Mouse (Mus musculus): ENCODE results near the gene Sorbs1. TPM values are rescaled to one million over a fixed set of nuclear protein-coding genes. Genes with fewer than 3 reads are reported as not detected.
A peak's percentile ranks its signal among the peaks of the same experiment; 100 is the strongest.

Sorbs1 gene
- polyA plus RNA-seq, 1 experiment from 2014 or later = 97.2 TPM

DNA sequence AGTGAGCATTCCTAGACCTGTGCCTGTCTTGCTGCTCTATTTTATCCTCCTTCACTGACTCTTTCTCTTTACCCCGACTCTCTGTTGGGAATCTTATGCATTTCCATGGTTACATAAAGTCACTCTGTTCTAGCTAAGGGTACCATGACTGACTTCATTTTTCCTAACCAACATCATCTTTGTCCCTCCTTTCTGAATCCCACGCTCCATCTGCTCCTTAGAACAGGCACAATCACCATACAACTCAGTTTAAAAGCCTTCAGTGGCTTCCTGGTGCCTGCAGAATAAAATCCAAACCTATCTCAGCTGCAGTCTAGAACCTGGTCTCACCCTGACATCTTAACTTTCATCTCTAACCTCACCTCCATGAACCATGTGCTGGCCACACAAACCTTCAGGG, 215.0 kb downstream of the Sorbs1 start:
- Histone ChIP-seq H3K27ac (ENCODE audit: low read depth, low read length) (no peak overlapping the region), H3K4me2 (replicated peaks; ENCODE audit: low read depth, low read length) (no peak overlapping the region), H3K36me3 (ENCODE audit: control insufficient read depth, insufficient read depth, low read length) (no peaks in the 10 kb centered on the region), H3K9me3 (ENCODE audit: control insufficient read depth, low read length) (no peaks in the 10 kb centered on the region), H3K9ac (ENCODE audit: low read depth, low read length) (no peak overlapping the region), H3K4me3 (ENCODE audit: low read depth, low read length) (no peak overlapping the region), H3K4me1 (replicated peaks; ENCODE audit: control insufficient read depth, insufficient read depth, low read length) (no peaks in the 10 kb centered on the region), H3K27me3 (ENCODE audit: control insufficient read depth, insufficient read depth, low read length) (no peaks in the 10 kb centered on the region)
- WGBS = 79% methylated on average over 2 of the region's 2 CpGs
- ATAC-seq (ENCODE audit: low FRiP score) = no peak
- no peak for DNase-seq (ENCODE audit: low spot score)

GRCm38 (mm10) chr19:40297798-40298144, 215.8 kb downstream of the Sorbs1 start:
- DNase-seq (ENCODE audit: low spot score) (no peak), ATAC-seq (ENCODE audit: low FRiP score) (no peak)
- WGBS = 76% methylated on average over 4 of the region's 4 CpGs
- H3K9me3 ChIP-seq (ENCODE audit: control insufficient read depth, low read length) = no peaks in the 10 kb centered on the region
- H3K4me1 ChIP-seq (replicated peaks; ENCODE audit: control insufficient read depth, insufficient read depth, low read length) = no peaks in the 10 kb centered on the region
- no peak overlapping the region for H3K4me2 ChIP-seq (replicated peaks; ENCODE audit: low read depth, low read length)
- H3K27ac ChIP-seq (ENCODE audit: low read depth, low read length) = no peak overlapping the region
- no peaks in the 10 kb centered on the region for H3K27me3 ChIP-seq (ENCODE audit: control insufficient read depth, insufficient read depth, low read length)
- H3K36me3 ChIP-seq (ENCODE audit: control insufficient read depth, insufficient read depth, low read length) = no peaks in the 10 kb centered on the region
- H3K9ac ChIP-seq (ENCODE audit: low read depth, low read length) = no peak overlapping the region
- H3K4me3 ChIP-seq (ENCODE audit: low read depth, low read length) = no peak overlapping the region

DNA sequence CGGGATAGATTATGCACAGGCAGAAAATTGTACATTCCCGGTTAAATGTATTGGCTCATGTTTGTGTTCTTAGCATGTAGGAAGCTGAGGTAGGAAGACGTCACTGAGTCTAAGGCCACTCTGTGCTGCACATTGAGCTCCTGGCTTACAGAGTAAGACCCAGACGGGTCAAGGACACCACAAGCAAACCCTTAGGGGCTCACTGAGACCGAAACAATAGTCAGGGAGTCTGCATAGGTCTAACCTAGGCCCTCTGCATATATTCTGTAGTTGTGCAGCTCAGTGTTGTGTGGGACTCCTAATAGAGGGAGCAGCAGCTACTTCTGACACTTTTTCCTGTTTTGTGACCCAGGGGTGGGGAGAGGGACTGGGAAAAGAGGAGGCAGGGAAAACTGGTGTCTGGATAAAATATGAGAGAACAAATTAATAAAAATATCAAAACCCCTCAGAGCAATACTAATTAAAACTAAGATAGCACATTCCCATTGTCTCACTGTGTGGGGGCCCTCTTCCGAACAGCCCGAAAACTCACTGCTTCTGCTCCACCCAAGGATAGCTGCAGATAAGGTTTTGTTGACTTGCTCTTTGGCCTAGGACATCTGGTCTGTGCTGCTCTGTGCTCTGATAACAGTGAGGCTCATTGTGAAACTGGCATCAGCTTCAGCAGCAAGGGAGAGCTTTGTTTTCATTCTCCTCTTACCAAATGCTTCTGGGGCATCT, 216.3 kb downstream of the Sorbs1 start:
- Histone ChIP-seq H3K4me1 (replicated peaks; ENCODE audit: control insufficient read depth, insufficient read depth, low read length) (no peaks in the 10 kb centered on the region), H3K4me3 (ENCODE audit: low read depth, low read length) (no peak overlapping the region), H3K9ac (ENCODE audit: low read depth, low read length) (no peak overlapping the region), H3K9me3 (ENCODE audit: control insufficient read depth, low read length) (no peaks in the 10 kb centered on the region), H3K4me2 (replicated peaks; ENCODE audit: low read depth, low read length) (no peak overlapping the region), H3K27ac (ENCODE audit: low read depth, low read length) (no peak overlapping the region), H3K27me3 (ENCODE audit: control insufficient read depth, insufficient read depth, low read length) (no peaks in the 10 kb centered on the region), H3K36me3 (ENCODE audit: control insufficient read depth, insufficient read depth, low read length) (no peaks in the 10 kb centered on the region)
- peak; percentile 47; the same call in 1 of the 2 replicates for ATAC-seq (ENCODE audit: low FRiP score)
- WGBS = 73% methylated on average over 7 of the region's 7 CpGs
- DNase-seq (ENCODE audit: low spot score) = no peak

- no peak overlapping the region for H3K4me3 ChIP-seq (ENCODE audit: low read depth, low read length)
- H3K36me3 ChIP-seq (ENCODE audit: control insufficient read depth, insufficient read depth, low read length) = no peaks in the 10 kb centered on the region
- DNase-seq (ENCODE audit: low spot score) (no peak), ATAC-seq (ENCODE audit: low FRiP score) (no peak)
- no peaks in the 10 kb centered on the region for H3K4me1 ChIP-seq (replicated peaks; ENCODE audit: control insufficient read depth, insufficient read depth, low read length)
- no peaks in the 10 kb centered on the region for H3K9me3 ChIP-seq (ENCODE audit: control insufficient read depth, low read length)
- H3K4me2 ChIP-seq (replicated peaks; ENCODE audit: low read depth, low read length) = no peak overlapping the region
- no peak overlapping the region for H3K27ac ChIP-seq (ENCODE audit: low read depth, low read length)
- 59% methylated on average over 1 of the region's 1 CpGs for WGBS
- H3K27me3 ChIP-seq (ENCODE audit: control insufficient read depth, insufficient read depth, low read length) = no peaks in the 10 kb centered on the region
- no peak overlapping the region for H3K9ac ChIP-seq (ENCODE audit: low read depth, low read length)
Measured at GRCm38 (mm10) chr19:40294231-40294630, 219.3 kb downstream of the Sorbs1 start.

DNA sequence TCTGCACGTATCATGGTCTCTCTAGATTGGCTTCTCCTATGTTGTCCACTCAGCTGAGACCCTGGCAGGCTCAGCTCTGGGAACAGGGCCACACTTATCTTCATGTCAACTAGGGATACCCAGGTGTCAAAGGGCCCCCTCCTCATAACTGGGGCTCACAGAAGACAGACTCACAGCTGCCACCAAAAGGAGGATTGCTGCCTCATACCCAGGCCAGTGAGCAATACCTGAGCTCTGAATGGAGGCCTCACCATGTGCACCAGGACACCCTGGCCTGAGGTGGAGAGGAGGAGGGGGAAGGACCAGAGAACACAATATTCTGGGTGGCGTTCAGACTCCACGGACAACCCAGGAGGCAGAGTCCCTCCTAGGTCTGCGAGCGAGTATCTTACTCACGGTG, 219.8 kb downstream of the Sorbs1 start:
- WGBS = 97% methylated on average over 6 of the region's 6 CpGs
- Histone ChIP-seq H3K9ac (ENCODE audit: low read depth, low read length) (no peak overlapping the region), H3K9me3 (ENCODE audit: control insufficient read depth, low read length) (no peaks in the 10 kb centered on the region), H3K27me3 (ENCODE audit: control insufficient read depth, insufficient read depth, low read length) (no peaks in the 10 kb centered on the region), H3K27ac (ENCODE audit: low read depth, low read length) (no peak overlapping the region), H3K4me1 (replicated peaks; ENCODE audit: control insufficient read depth, insufficient read depth, low read length) (no peaks in the 10 kb centered on the region), H3K4me2 (replicated peaks; ENCODE audit: low read depth, low read length) (no peak overlapping the region), H3K4me3 (ENCODE audit: low read depth, low read length) (no peak overlapping the region), H3K36me3 (ENCODE audit: control insufficient read depth, insufficient read depth, low read length) (no peaks in the 10 kb centered on the region)
- DNase-seq (ENCODE audit: low spot score) (no peak), ATAC-seq (ENCODE audit: low FRiP score) (no peak)

GRCm38 (mm10) chr19:40290099-40290724, 223.4 kb downstream of the Sorbs1 start:
- no peak overlapping the region for H3K4me3 ChIP-seq (ENCODE audit: low read depth, low read length)
- ATAC-seq (ENCODE audit: low FRiP score) (no peak), DNase-seq (ENCODE audit: low spot score) (no peak)
- 87% methylated on average over 6 of the region's 6 CpGs for WGBS
- no peaks in the 10 kb centered on the region for H3K9me3 ChIP-seq (ENCODE audit: control insufficient read depth, low read length)
- no peak overlapping the region for H3K4me2 ChIP-seq (replicated peaks; ENCODE audit: low read depth, low read length)
- H3K4me1 ChIP-seq (replicated peaks; ENCODE audit: control insufficient read depth, insufficient read depth, low read length) = no peaks in the 10 kb centered on the region
- no peaks in the 10 kb centered on the region for H3K27me3 ChIP-seq (ENCODE audit: control insufficient read depth, insufficient read depth, low read length)
- H3K9ac ChIP-seq (ENCODE audit: low read depth, low read length) = no peak overlapping the region
- no peak overlapping the region for H3K27ac ChIP-seq (ENCODE audit: low read depth, low read length)
- H3K36me3 ChIP-seq (ENCODE audit: control insufficient read depth, insufficient read depth, low read length) = no peaks in the 10 kb centered on the region

GRCm38 (mm10) chr19:40288415-40288814, 225.2 kb downstream of the Sorbs1 start:
- no peak overlapping the region for H3K4me2 ChIP-seq (replicated peaks; ENCODE audit: low read depth, low read length)
- no peak for DNase-seq (ENCODE audit: low spot score)
- no peak overlapping the region for H3K4me3 ChIP-seq (ENCODE audit: low read depth, low read length)
- H3K9ac ChIP-seq (ENCODE audit: low read depth, low read length) = no peak overlapping the region
- ATAC-seq (ENCODE audit: low FRiP score) = no peak
- H3K4me1 ChIP-seq (replicated peaks; ENCODE audit: control insufficient read depth, insufficient read depth, low read length) = no peaks in the 10 kb centered on the region
- H3K9me3 ChIP-seq (ENCODE audit: control insufficient read depth, low read length) = no peaks in the 10 kb centered on the region
- no peaks in the 10 kb centered on the region for H3K27me3 ChIP-seq (ENCODE audit: control insufficient read depth, insufficient read depth, low read length)
- WGBS = 93% methylated on average over 9 of the region's 9 CpGs
- no peaks in the 10 kb centered on the region for H3K36me3 ChIP-seq (ENCODE audit: control insufficient read depth, insufficient read depth, low read length)
- H3K27ac ChIP-seq (ENCODE audit: low read depth, low read length) = no peak overlapping the region

- Histone ChIP-seq H3K4me1 (replicated peaks; ENCODE audit: control insufficient read depth, insufficient read depth, low read length) (no peaks in the 10 kb centered on the region), H3K27ac (ENCODE audit: low read depth, low read length) (no peak overlapping the region), H3K4me3 (ENCODE audit: low read depth, low read length) (no peak overlapping the region), H3K27me3 (ENCODE audit: control insufficient read depth, insufficient read depth, low read length) (no peaks in the 10 kb centered on the region), H3K9ac (ENCODE audit: low read depth, low read length) (no peak overlapping the region), H3K36me3 (ENCODE audit: control insufficient read depth, insufficient read depth, low read length) (no peaks in the 10 kb centered on the region), H3K9me3 (ENCODE audit: control insufficient read depth, low read length) (no peaks in the 10 kb centered on the region), H3K4me2 (replicated peaks; ENCODE audit: low read depth, low read length) (no peak overlapping the region)
- DNase-seq (ENCODE audit: low spot score) (no peak), ATAC-seq (ENCODE audit: low FRiP score) (no peak)
- WGBS = 84% methylated on average over 2 of the region's 2 CpGs
Measured at GRCm38 (mm10) chr19:40284704-40285103, 228.9 kb downstream of the Sorbs1 start.

DNA sequence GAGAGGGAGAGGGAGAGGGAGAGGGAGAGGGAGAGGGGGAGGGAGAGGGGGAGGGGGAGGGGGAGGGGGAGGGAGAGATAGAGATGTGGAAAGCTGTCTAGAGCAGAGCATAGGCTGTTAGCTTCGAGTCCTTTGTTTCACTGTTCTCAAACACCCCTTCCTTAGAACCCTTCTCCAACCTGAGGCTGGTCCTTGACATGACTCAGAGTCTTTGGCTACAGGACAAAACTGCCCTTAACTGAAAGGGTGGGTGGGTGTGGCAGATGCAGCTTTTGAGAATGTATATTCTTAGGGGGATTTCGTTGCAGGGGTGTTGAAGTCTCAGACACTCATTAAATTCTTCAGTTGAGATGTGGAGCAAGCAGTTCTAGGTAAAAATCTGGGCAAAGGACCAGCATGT, 230.2 kb downstream of the Sorbs1 start:
- no peak for ATAC-seq (ENCODE audit: low FRiP score)
- no peaks in the 10 kb centered on the region for H3K36me3 ChIP-seq (ENCODE audit: control insufficient read depth, insufficient read depth, low read length)
- H3K27me3 ChIP-seq (ENCODE audit: control insufficient read depth, insufficient read depth, low read length) = no peaks in the 10 kb centered on the region
- H3K27ac ChIP-seq (ENCODE audit: low read depth, low read length) = no peak overlapping the region
- no peaks in the 10 kb centered on the region for H3K4me1 ChIP-seq (replicated peaks; ENCODE audit: control insufficient read depth, insufficient read depth, low read length)
- H3K9ac ChIP-seq (ENCODE audit: low read depth, low read length) = no peak overlapping the region
- no peak overlapping the region for H3K4me2 ChIP-seq (replicated peaks; ENCODE audit: low read depth, low read length)
- no peak overlapping the region for H3K4me3 ChIP-seq (ENCODE audit: low read depth, low read length)
- no peak for DNase-seq (ENCODE audit: low spot score)
- H3K9me3 ChIP-seq (ENCODE audit: control insufficient read depth, low read length) = no peaks in the 10 kb centered on the region
- 58% methylated on average over 2 of the region's 2 CpGs for WGBS

Measured in hindbrain, embryonic 11.5 days (tissue).